ENCODE assay signal across 12 mouse cellular contexts in the genomic region with DNA sequence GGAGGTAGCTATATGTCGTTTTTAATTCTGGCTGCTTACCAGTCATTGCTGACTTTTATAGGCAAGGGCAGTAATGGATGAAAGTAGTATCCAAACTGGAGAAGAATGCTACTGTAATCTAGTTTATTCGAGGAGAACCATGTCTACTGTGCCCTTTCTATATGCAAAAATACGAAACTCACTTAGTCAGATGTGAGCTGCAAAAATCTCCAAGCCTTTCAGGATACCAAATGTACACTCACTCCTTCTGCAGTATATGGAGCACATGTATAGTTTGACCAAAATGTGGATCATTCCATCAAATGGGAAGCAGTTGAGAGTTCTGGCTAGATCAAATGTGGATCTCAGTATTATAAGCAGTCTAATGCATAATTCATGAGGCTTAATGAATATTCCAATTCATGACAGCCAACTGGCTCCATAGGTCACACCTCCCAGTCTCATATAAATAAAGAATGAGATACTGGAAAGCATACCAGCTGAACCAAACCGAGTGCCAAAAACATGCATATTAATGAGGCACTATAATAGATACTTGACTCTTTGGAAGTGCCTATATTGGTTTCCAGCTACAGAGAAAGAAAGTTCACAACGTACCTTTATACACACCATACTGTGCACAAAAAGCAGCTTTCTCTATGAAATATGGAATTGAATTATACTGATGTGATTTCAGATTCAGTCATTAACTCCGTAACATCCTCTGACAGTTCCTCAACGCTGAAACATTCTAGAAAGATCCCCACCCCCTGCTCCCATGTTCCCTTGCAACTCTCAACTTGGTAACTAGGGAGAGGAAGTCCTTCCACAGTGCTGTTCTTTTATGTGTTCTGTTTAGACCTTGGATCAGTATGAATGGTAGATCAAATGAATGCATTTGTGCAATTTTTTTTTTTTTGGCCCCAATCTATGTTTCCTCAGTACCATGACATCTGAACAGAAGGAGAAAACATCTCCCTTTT.
DNase-seq lines count a peak whose midpoint lies in the region; ATAC-seq lines count a peak whose summit lies in the region.
"Had no signal": no experiment of that assay in that cellular context is flagged by ENCODE, and none has a peak within 500 bp of the region (broad histone marks: within the 10 kb centered on the region; RNA-seq: fewer than 3 reads in every experiment).

No protein-coding gene starts in this region.

- H3K27me3 ChIP-seq in midbrain, embryonic 13.5 days: no peaks in the 10 kb centered on the region
- H3K27me3 ChIP-seq: embryonic facial prominence, embryonic 13.5 days; heart, embryonic 15.5 days; liver, embryonic 15.5 days had no signal

- 32% methylated on average over 7 of the region's 7 CpGs for WGBS in midbrain, embryonic 13.5 days

- peak; percentile 91 for ATAC-seq in midbrain, embryonic 13.5 days
- ATAC-seq: activated CD4-positive, CD25-positive, alpha-beta regulatory T cell, adult 4 months had no signal

- H3K9me3 ChIP-seq in midbrain, embryonic 13.5 days: no peaks in the 10 kb centered on the region
- H3K9me3 ChIP-seq: embryonic facial prominence, embryonic 13.5 days; heart, embryonic 15.5 days; liver, embryonic 15.5 days had no signal

- no peaks in the 10 kb centered on the region for H3K36me3 ChIP-seq in midbrain, embryonic 13.5 days
- H3K36me3 ChIP-seq: embryonic facial prominence, embryonic 13.5 days; heart, embryonic 15.5 days; liver, embryonic 15.5 days had no signal

- no peak overlapping the region for H3K4me2 ChIP-seq in midbrain, embryonic 13.5 days (replicated peaks)
- H3K4me2 ChIP-seq: embryonic facial prominence, embryonic 13.5 days; heart, embryonic 15.5 days; liver, embryonic 15.5 days had no signal

- peak overlapping the region; percentile 64 for H3K27ac ChIP-seq in midbrain, embryonic 13.5 days
- H3K27ac ChIP-seq: embryonic facial prominence, embryonic 13.5 days; heart, embryonic 15.5 days; liver, embryonic 15.5 days had no signal

- H3K9ac ChIP-seq in midbrain, embryonic 13.5 days (replicated peaks): no peak overlapping the region
- H3K9ac ChIP-seq: embryonic facial prominence, embryonic 13.5 days; heart, embryonic 15.5 days; liver, embryonic 15.5 days had no signal

- peaks cover 21% of the 10 kb centered on the region for H3K4me1 ChIP-seq in midbrain, embryonic 13.5 days (replicated peaks)
- H3K4me1 ChIP-seq: heart, embryonic 15.5 days; liver, embryonic 15.5 days had no signal

- DNase-seq in cerebellum, adult 9-10 months: peak; percentile 2
- DNase-seq in cerebellum, postnatal 14 days: no peak
- DNase-seq in right cerebral cortex, postnatal 10 days (ENCODE audit: low spot score in 2 of 2): peak; percentile 21 to 42
- no peak for DNase-seq in right cerebral cortex, postnatal 36 days (ENCODE audit: low spot score in 2 of 2)
- no peak for DNase-seq in frontal cortex, postnatal 14 days (ENCODE audit: low spot score in 2 of 2)
- DNase-seq in cerebellum, adult 11 months: no peak
- no peak for DNase-seq in right cerebral cortex, postnatal 4 days

- no peak overlapping the region for H3K4me3 ChIP-seq in midbrain, embryonic 13.5 days (replicated peaks)
- H3K4me3 ChIP-seq: embryonic facial prominence, embryonic 13.5 days; heart, embryonic 15.5 days; liver, embryonic 15.5 days had no signal

Comparison
In these comparisons a context has a peak if more than half of its experiments do, and no peak if none do; other contexts are left out.
1. DNase-seq: peak in cerebellum, adult 9-10 months (single experiment) and right cerebral cortex, postnatal 10 days (2 of 2); none in cerebellum, postnatal 14 days (0 of 2), right cerebral cortex, postnatal 36 days (0 of 2), frontal cortex, postnatal 14 days (0 of 2), cerebellum, adult 11 months (single experiment) and right cerebral cortex, postnatal 4 days (single experiment).